Mouse (Mus musculus): ENCODE measurements at regions not wholly inside any gene's neighbourhood (a gene's known extent, or its start where the extent isn't known, plus 50 kb on each side); places are given as distances from the start of the nearest gene placed in this dataset.

- Histone ChIP-seq H3K27me3 (ENCODE audit: insufficient read depth, low read length) (no peaks in the 10 kb centered on the region), H3K36me3 (ENCODE audit: insufficient read depth, low read length) (no peaks in the 10 kb centered on the region), H3K4me2 (ENCODE audit: low read length) (no peak overlapping the region), H3K9me3 (replicated peaks; ENCODE audit: low read length) (no peaks in the 10 kb centered on the region), H3K9ac (ENCODE audit: low read depth, low read length) (no peak overlapping the region), H3K27ac (no peak overlapping the region), H3K4me3 (replicated peaks; ENCODE audit: low read depth, low read length) (no peak overlapping the region), H3K4me1 (replicated peaks; ENCODE audit: insufficient read depth, low read length) (no peaks in the 10 kb centered on the region)
- WGBS = 68% methylated on average over 1 of the region's 1 CpGs
- DNase-seq (ENCODE audit: low spot score) (no peak), ATAC-seq (replicated peaks; ENCODE audit: low FRiP score, low read depth) (no peak)
- TF ChIP-seq CTCF (IDR thresholded peaks at IDR 0.05; ENCODE audit: low read depth) = peak; percentile 64
These were observed 206.7 kb upstream of the Jade1 start for GRCm38 (mm10) chr3:41348795-41349194.

GRCm38 (mm10) chr3:41346863-41347262, 208.7 kb upstream of the Jade1 start:
- ATAC-seq (replicated peaks; ENCODE audit: low FRiP score, low read depth) = no peak

GRCm38 (mm10) chr3:41343431-41343830, 212.1 kb upstream of the Jade1 start:
- Histone ChIP-seq H3K4me3 (replicated peaks; ENCODE audit: low read depth, low read length) (no peak overlapping the region), H3K27ac (no peak overlapping the region), H3K36me3 (ENCODE audit: insufficient read depth, low read length) (no peaks in the 10 kb centered on the region), H3K4me1 (replicated peaks; ENCODE audit: insufficient read depth, low read length) (no peaks in the 10 kb centered on the region), H3K9me3 (replicated peaks; ENCODE audit: low read length) (no peaks in the 10 kb centered on the region), H3K4me2 (ENCODE audit: low read length) (no peak overlapping the region), H3K9ac (ENCODE audit: low read depth, low read length) (no peak overlapping the region), H3K27me3 (ENCODE audit: insufficient read depth, low read length) (no peaks in the 10 kb centered on the region)
- no peak for ATAC-seq (replicated peaks; ENCODE audit: low FRiP score, low read depth)
- no peak for TF ChIP-seq CTCF (IDR thresholded peaks at IDR 0.05; ENCODE audit: low read depth)
- 74% methylated on average over 2 of the region's 2 CpGs for WGBS
- no peak for DNase-seq (ENCODE audit: low spot score)

More at GRCm38 (mm10) chr3:41346863-41347262, 208.7 kb upstream of the Jade1 start:
- H3K27me3 ChIP-seq (ENCODE audit: insufficient read depth, low read length) = no peaks in the 10 kb centered on the region
- TF ChIP-seq CTCF (IDR thresholded peaks at IDR 0.05; ENCODE audit: low read depth) = no peak
- no peaks in the 10 kb centered on the region for H3K36me3 ChIP-seq (ENCODE audit: insufficient read depth, low read length)
- no peaks in the 10 kb centered on the region for H3K4me1 ChIP-seq (replicated peaks; ENCODE audit: insufficient read depth, low read length)
- no peak overlapping the region for H3K9ac ChIP-seq (ENCODE audit: low read depth, low read length)
- no peak overlapping the region for H3K27ac ChIP-seq
- no peak for DNase-seq (ENCODE audit: low spot score)
- 81% methylated on average over 5 of the region's 5 CpGs for WGBS
- H3K9me3 ChIP-seq (replicated peaks; ENCODE audit: low read length) = no peaks in the 10 kb centered on the region
- H3K4me2 ChIP-seq (ENCODE audit: low read length) = no peak overlapping the region
- H3K4me3 ChIP-seq (replicated peaks; ENCODE audit: low read depth, low read length) = no peak overlapping the region

GRCm38 (mm10) chr3:41332481-41332880, 223.1 kb upstream of the Jade1 start:
- no peak overlapping the region for H3K4me3 ChIP-seq (replicated peaks; ENCODE audit: low read depth, low read length)
- no peak for TF ChIP-seq CTCF (IDR thresholded peaks at IDR 0.05; ENCODE audit: low read depth)
- H3K27ac ChIP-seq = no peak overlapping the region
- 50% methylated on average over 7 of the region's 7 CpGs for WGBS
- H3K4me1 ChIP-seq (replicated peaks; ENCODE audit: insufficient read depth, low read length) = no peaks in the 10 kb centered on the region
- H3K9ac ChIP-seq (ENCODE audit: low read depth, low read length) = no peak overlapping the region
- DNase-seq (ENCODE audit: low spot score) (no peak), ATAC-seq (replicated peaks; ENCODE audit: low FRiP score, low read depth) (no peak)
- no peak overlapping the region for H3K4me2 ChIP-seq (ENCODE audit: low read length)
- H3K36me3 ChIP-seq (ENCODE audit: insufficient read depth, low read length) = no peaks in the 10 kb centered on the region
- no peaks in the 10 kb centered on the region for H3K27me3 ChIP-seq (ENCODE audit: insufficient read depth, low read length)
- no peaks in the 10 kb centered on the region for H3K9me3 ChIP-seq (replicated peaks; ENCODE audit: low read length)

GRCm38 (mm10) chr3:41330356-41330755, 225.2 kb upstream of the Jade1 start:
- no peak for ATAC-seq (replicated peaks; ENCODE audit: low FRiP score, low read depth)
- no peak overlapping the region for H3K27ac ChIP-seq
- H3K27me3 ChIP-seq (ENCODE audit: insufficient read depth, low read length) = no peaks in the 10 kb centered on the region
- no peak overlapping the region for H3K4me3 ChIP-seq (replicated peaks; ENCODE audit: low read depth, low read length)
- TF ChIP-seq CTCF (IDR thresholded peaks at IDR 0.05; ENCODE audit: low read depth) = no peak
- WGBS = 79% methylated on average over 5 of the region's 5 CpGs
- DNase-seq (ENCODE audit: low spot score) = no peak
- no peaks in the 10 kb centered on the region for H3K4me1 ChIP-seq (replicated peaks; ENCODE audit: insufficient read depth, low read length)
- no peak overlapping the region for H3K9ac ChIP-seq (ENCODE audit: low read depth, low read length)
- H3K9me3 ChIP-seq (replicated peaks; ENCODE audit: low read length) = no peaks in the 10 kb centered on the region
- H3K4me2 ChIP-seq (ENCODE audit: low read length) = no peak overlapping the region
- H3K36me3 ChIP-seq (ENCODE audit: insufficient read depth, low read length) = no peaks in the 10 kb centered on the region

GRCm38 (mm10) chr3:41328828-41329227, 226.7 kb upstream of the Jade1 start:
- no peak overlapping the region for H3K4me2 ChIP-seq (ENCODE audit: low read length)
- H3K4me1 ChIP-seq (replicated peaks; ENCODE audit: insufficient read depth, low read length) = no peaks in the 10 kb centered on the region
- ATAC-seq (replicated peaks; ENCODE audit: low FRiP score, low read depth) = no peak
- H3K9ac ChIP-seq (ENCODE audit: low read depth, low read length) = no peak overlapping the region
- H3K27me3 ChIP-seq (ENCODE audit: insufficient read depth, low read length) = no peaks in the 10 kb centered on the region
- no peak overlapping the region for H3K4me3 ChIP-seq (replicated peaks; ENCODE audit: low read depth, low read length)
- TF ChIP-seq CTCF (IDR thresholded peaks at IDR 0.05; ENCODE audit: low read depth) = no peak
- no peak for DNase-seq (ENCODE audit: low spot score)
- WGBS = 84% methylated on average over 1 of the region's 1 CpGs
- no peak overlapping the region for H3K27ac ChIP-seq
- H3K36me3 ChIP-seq (ENCODE audit: insufficient read depth, low read length) = no peaks in the 10 kb centered on the region
- no peaks in the 10 kb centered on the region for H3K9me3 ChIP-seq (replicated peaks; ENCODE audit: low read length)
